Mouse (Mus musculus): ENCODE data around the gene Pramel6. TPM values are rescaled to one million over a fixed set of nuclear protein-coding genes. Genes with fewer than 3 reads are reported as not detected.
"Not testable (repeated sequence)": the region's sequence is repeated elsewhere in the genome, so short reads cannot be mapped to it uniquely, and the experiment has no call there.

The Pramel6 gene
- 1.5 TPM in 1 of 2 replicates, not detected in the other for polyA plus RNA-seq (2011; ENCODE audit: insufficient read depth, insufficient read length, low replicate concordance, missing spikeins)

GRCm38 (mm10) chr2:87506265-87506664, at the start of gene Pramel6:
Gene Pramel6 (plus strand): TSS chr2:87506565.
- H3K4me1 ChIP-seq (ENCODE audit: control insufficient read depth, insufficient read depth, low read length): no peaks in the 10 kb centered on the region
- WGBS: 75% methylated on average over 6 of the region's 6 CpGs
- no peak for TF ChIP-seq POLR2A (IDR thresholded peaks at IDR 0.05; ENCODE audit: borderline replicate concordance, control insufficient read depth, low read depth, low read length)
- no peak for TF ChIP-seq CTCF (IDR thresholded peaks at IDR 0.05; ENCODE audit: control insufficient read depth, insufficient read depth, low read length)
- no peak within 1 kb of the TSS for H3K4me3 ChIP-seq (replicated peaks; ENCODE audit: control insufficient read depth, low read depth, low read length)
- H3K27ac ChIP-seq (ENCODE audit: control insufficient read depth, insufficient read depth, low read depth, low read length, poor library complexity): no peak within 1 kb of the TSS

GRCm38 (mm10) chr2:87461769-87462168, 44.6 kb upstream of the Pramel6 start:
- no peaks in the 10 kb centered on the region for H3K4me1 ChIP-seq (ENCODE audit: control insufficient read depth, insufficient read depth, low read length)
- TF ChIP-seq POLR2A (IDR thresholded peaks at IDR 0.05; ENCODE audit: borderline replicate concordance, control insufficient read depth, low read depth, low read length): no peak
- TF ChIP-seq CTCF (IDR thresholded peaks at IDR 0.05; ENCODE audit: control insufficient read depth, insufficient read depth, low read length): no peak
- 65% methylated on average over 4 of the region's 4 CpGs for WGBS

GRCm38 (mm10) chr2:87480207-87480606, 26.2 kb upstream of the Pramel6 start:
- no peak for TF ChIP-seq CTCF (IDR thresholded peaks at IDR 0.05; ENCODE audit: control insufficient read depth, insufficient read depth, low read length)
- TF ChIP-seq POLR2A (IDR thresholded peaks at IDR 0.05; ENCODE audit: borderline replicate concordance, control insufficient read depth, low read depth, low read length): no peak
- Histone ChIP-seq H3K27ac (ENCODE audit: control insufficient read depth, insufficient read depth, low read depth, low read length, poor library complexity) (no peak overlapping the region), H3K4me1 (ENCODE audit: control insufficient read depth, insufficient read depth, low read length) (no peaks in the 10 kb centered on the region), H3K4me3 (replicated peaks; ENCODE audit: control insufficient read depth, low read depth, low read length) (no peak overlapping the region)

More at GRCm38 (mm10) chr2:87461769-87462168, 44.6 kb upstream of the Pramel6 start:
- Histone ChIP-seq H3K27ac (ENCODE audit: control insufficient read depth, insufficient read depth, low read depth, low read length, poor library complexity) (no peak overlapping the region), H3K4me3 (replicated peaks; ENCODE audit: control insufficient read depth, low read depth, low read length) (no peak overlapping the region)

GRCm38 (mm10) chr2:87481158-87481557, 25.2 kb upstream of the Pramel6 start:
- Histone ChIP-seq H3K27ac (ENCODE audit: control insufficient read depth, insufficient read depth, low read depth, low read length, poor library complexity) (no peak overlapping the region), H3K4me3 (replicated peaks; ENCODE audit: control insufficient read depth, low read depth, low read length) (no peak overlapping the region), H3K4me1 (ENCODE audit: control insufficient read depth, insufficient read depth, low read length) (no peaks in the 10 kb centered on the region)
- WGBS: 72% methylated on average over 4 of the region's 4 CpGs
- no peak for TF ChIP-seq CTCF (IDR thresholded peaks at IDR 0.05; ENCODE audit: control insufficient read depth, insufficient read depth, low read length)

- 58% methylated on average over 2 of the region's 2 CpGs for WGBS
- TF ChIP-seq CTCF (IDR thresholded peaks at IDR 0.05; ENCODE audit: control insufficient read depth, insufficient read depth, low read length) (no peak), POLR2A (IDR thresholded peaks at IDR 0.05; ENCODE audit: borderline replicate concordance, control insufficient read depth, low read depth, low read length) (no peak)
- Histone ChIP-seq H3K4me3 (replicated peaks; ENCODE audit: control insufficient read depth, low read depth, low read length) (no peak overlapping the region), H3K4me1 (ENCODE audit: control insufficient read depth, insufficient read depth, low read length) (no peaks in the 10 kb centered on the region), H3K27ac (ENCODE audit: control insufficient read depth, insufficient read depth, low read depth, low read length, poor library complexity) (no peak overlapping the region)
These were observed 24.1 kb upstream of the Pramel6 start for GRCm38 (mm10) chr2:87482276-87482675.

- not testable (repeated sequence) for H3K4me1 ChIP-seq (ENCODE audit: control insufficient read depth, insufficient read depth, low read length); H3K4me3 ChIP-seq (replicated peaks; ENCODE audit: control insufficient read depth, low read depth, low read length); H3K27ac ChIP-seq (ENCODE audit: control insufficient read depth, insufficient read depth, low read depth, low read length, poor library complexity)
- WGBS: 80% methylated on average over 4 of the region's 5 CpGs
These were observed 9.4 kb upstream of the Pramel6 start, which contains the start of gene Pramel7 for GRCm38 (mm10) chr2:87496993-87497392. Gene Pramel7 (minus strand): TSS chr2:87497093.

- Histone ChIP-seq H3K4me1 (ENCODE audit: control insufficient read depth, insufficient read depth, low read length) (no peaks in the 10 kb centered on the region), H3K27ac (ENCODE audit: control insufficient read depth, insufficient read depth, low read depth, low read length, poor library complexity) (no peak overlapping the region), H3K4me3 (replicated peaks; ENCODE audit: control insufficient read depth, low read depth, low read length) (no peak overlapping the region)
- 83% methylated on average over 2 of the region's 2 CpGs for WGBS
- TF ChIP-seq CTCF (IDR thresholded peaks at IDR 0.05; ENCODE audit: control insufficient read depth, insufficient read depth, low read length) (no peak), POLR2A (IDR thresholded peaks at IDR 0.05; ENCODE audit: borderline replicate concordance, control insufficient read depth, low read depth, low read length) (no peak)
These were observed 8.7 kb downstream of the Pramel6 start for GRCm38 (mm10) chr2:87515046-87515445.

GRCm38 (mm10) chr2:87515457-87516060, 9.2 kb downstream of the Pramel6 start:
- 62% methylated on average over 8 of the region's 8 CpGs for WGBS
- no peak for TF ChIP-seq CTCF (IDR thresholded peaks at IDR 0.05; ENCODE audit: control insufficient read depth, insufficient read depth, low read length)
- no peak for TF ChIP-seq POLR2A (IDR thresholded peaks at IDR 0.05; ENCODE audit: borderline replicate concordance, control insufficient read depth, low read depth, low read length)
- no peak overlapping the region for H3K27ac ChIP-seq (ENCODE audit: control insufficient read depth, insufficient read depth, low read depth, low read length, poor library complexity)
- no peak overlapping the region for H3K4me3 ChIP-seq (replicated peaks; ENCODE audit: control insufficient read depth, low read depth, low read length)
- no peaks in the 10 kb centered on the region for H3K4me1 ChIP-seq (ENCODE audit: control insufficient read depth, insufficient read depth, low read length)

GRCm38 (mm10) chr2:87516581-87516980, 10.2 kb downstream of the Pramel6 start:
- WGBS: 84% methylated on average over 3 of the region's 3 CpGs
- TF ChIP-seq POLR2A (IDR thresholded peaks at IDR 0.05; ENCODE audit: borderline replicate concordance, control insufficient read depth, low read depth, low read length) (no peak), CTCF (IDR thresholded peaks at IDR 0.05; ENCODE audit: control insufficient read depth, insufficient read depth, low read length) (no peak)
- no peak overlapping the region for H3K27ac ChIP-seq (ENCODE audit: control insufficient read depth, insufficient read depth, low read depth, low read length, poor library complexity)
- H3K4me1 ChIP-seq (ENCODE audit: control insufficient read depth, insufficient read depth, low read length): no peaks in the 10 kb centered on the region
- no peak overlapping the region for H3K4me3 ChIP-seq (replicated peaks; ENCODE audit: control insufficient read depth, low read depth, low read length)
